Mouse (Mus musculus) lung, embryonic 16.5 days (tissue): ENCODE data around the gene Tob2. TPM values are rescaled to one million over a fixed set of nuclear protein-coding genes. Genes with fewer than 3 reads are reported as not detected.

Experiments
- ATAC-seq: fragments of 200-750 bp; cut with Nextera tagmentation; 2 replicates; pipeline ENCODE4 v1.8.0; 2017; ENCODE audit warnings: low read depth, mild to moderate bottlenecking, moderate library complexity
- H3K27ac ChIP-seq: fragments of 300-500 bp; sonication (generic); 2 replicates; pipeline ENCODE4 v1.5.1; 2014; ENCODE audit warnings: mild to moderate bottlenecking, control low read depth, low read length
- H3K27me3 ChIP-seq: fragments of 300-500 bp; sonication (generic); 2 replicates; pipeline ENCODE4 v1.6.1; 2014; ENCODE audit warnings: low read depth, low read length, mixed read lengths; ENCODE audit not compliant: control insufficient read depth, insufficient read depth
- H3K36me3 ChIP-seq: fragments of 300-500 bp; sonication (generic); 2 replicates; pipeline ENCODE4 v1.6.1; 2014; ENCODE audit warnings: low read length; ENCODE audit not compliant: control insufficient read depth, insufficient read depth
- H3K4me1 ChIP-seq: fragments of 300-500 bp; sonication (generic); replicated peaks from 2 replicates; pipeline ENCODE4 v1.6.1; 2014; ENCODE audit warnings: low read length, mixed read lengths; ENCODE audit not compliant: control insufficient read depth, insufficient read depth
- H3K4me2 ChIP-seq: fragments of 300-500 bp; sonication (generic); 2 replicates; pipeline ENCODE4 v1.6.1; 2014; ENCODE audit warnings: low read depth, low read length, control low read depth
- H3K4me3 ChIP-seq: fragments of 300-500 bp; sonication (generic); 2 replicates; pipeline ENCODE4 v1.5.1; 2014; ENCODE audit warnings: mild to moderate bottlenecking, low read length, control low read depth
- H3K9ac ChIP-seq: fragments of 300-500 bp; sonication (generic); 2 replicates; pipeline ENCODE4 v1.6.1; 2014; ENCODE audit warnings: low read length, control low read depth
- H3K9me3 ChIP-seq: fragments of 300-500 bp; sonication (generic); 2 replicates; pipeline ENCODE4 v1.6.1; 2016; ENCODE audit warnings: low read length; ENCODE audit not compliant: control insufficient read depth
- WGBS: fragments of 180-500 bp; shearing (Covaris S2); extraction: QIAGEN DNeasy Blood & Tissue Kit; methylation state at CpG from one replicate; pipeline ENCODE4 v1.1.7; 2014; 5-methylcytosine and 5-hydroxymethylcytosine counted together
- polyA plus RNA-seq: library from polyadenylated mRNA; unstranded; fragments of >200 nt; fragmentation: Nextera tagmentation; extraction: Ambion mirVana; gene quantifications from 2 replicates; pipeline ENCODE4 v1.2.1, GENCODE M21; 2015

The Tob2 gene
- polyA plus RNA-seq, 1 experiment from 2014 or later = 36.0 TPM

- Histone ChIP-seq H3K4me3 (no peak overlapping the region), H3K27me3 (no peaks in the 10 kb centered on the region), H3K9ac (no peak overlapping the region), H3K9me3 (no peaks in the 10 kb centered on the region), H3K27ac (no peak overlapping the region), H3K4me2 (no peak overlapping the region), H3K4me1 (no peaks in the 10 kb centered on the region), H3K36me3 (peaks cover 7% of the 10 kb centered on the region)
- WGBS = 74% methylated on average over 5 of the region's 5 CpGs
- ATAC-seq = no peak
Measured at GRCm38 (mm10) chr15:81845033-81845625, 13.5 kb downstream of the Tob2 start.

GRCm38 (mm10) chr15:81842275-81842674, 16.3 kb downstream of the Tob2 start:
- H3K4me1 ChIP-seq = peaks cover 17% of the 10 kb centered on the region

DNA sequence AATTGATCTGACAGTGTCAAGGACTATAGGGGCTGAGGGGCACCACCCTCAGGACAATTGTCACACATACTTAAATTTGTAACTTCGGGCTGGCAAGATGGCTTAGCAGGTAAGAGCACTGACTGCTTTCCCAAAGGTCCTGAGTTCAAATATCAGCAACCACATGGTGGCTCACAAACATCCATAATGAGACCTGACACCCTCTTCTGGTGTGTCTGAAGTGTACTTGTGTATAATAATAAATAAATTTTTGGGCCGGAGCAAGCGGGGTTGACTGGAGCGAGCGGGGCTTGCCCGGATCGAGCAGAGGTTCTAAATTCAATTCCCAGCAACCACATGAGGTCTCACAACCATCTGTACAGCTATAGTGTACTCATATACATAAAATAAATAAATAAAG, 18.3 kb downstream of the Tob2 start:
- Histone ChIP-seq H3K4me3 (no peak overlapping the region), H3K9ac (0 out of 2 replicates have a peak overlapping the region, but pooled peaks have one; percentile 9), H3K4me1 (peaks cover 33% of the 10 kb centered on the region), H3K4me2 (no peak overlapping the region), H3K9me3 (no peaks in the 10 kb centered on the region), H3K27me3 (no peaks in the 10 kb centered on the region), H3K27ac (no peak overlapping the region), H3K36me3 (no peaks in the 10 kb centered on the region)
- WGBS = 82% methylated on average over 7 of the region's 7 CpGs
- ATAC-seq = no peak

More at GRCm38 (mm10) chr15:81842275-81842674, 16.3 kb downstream of the Tob2 start:
- H3K9me3 ChIP-seq = no peaks in the 10 kb centered on the region
- H3K4me2 ChIP-seq = no peak overlapping the region
- H3K36me3 ChIP-seq = no peaks in the 10 kb centered on the region; the same call in 1 of the 2 replicates
- no peak overlapping the region for H3K4me3 ChIP-seq
- ATAC-seq = no peak
- 80% methylated on average over 7 of the region's 7 CpGs for WGBS
- H3K27me3 ChIP-seq = no peaks in the 10 kb centered on the region
- no peak overlapping the region for H3K27ac ChIP-seq
- no peak overlapping the region for H3K9ac ChIP-seq

- H3K4me2 ChIP-seq = no peak overlapping the region
Measured at GRCm38 (mm10) chr15:81839634-81840033, 19.0 kb downstream of the Tob2 start.

DNA sequence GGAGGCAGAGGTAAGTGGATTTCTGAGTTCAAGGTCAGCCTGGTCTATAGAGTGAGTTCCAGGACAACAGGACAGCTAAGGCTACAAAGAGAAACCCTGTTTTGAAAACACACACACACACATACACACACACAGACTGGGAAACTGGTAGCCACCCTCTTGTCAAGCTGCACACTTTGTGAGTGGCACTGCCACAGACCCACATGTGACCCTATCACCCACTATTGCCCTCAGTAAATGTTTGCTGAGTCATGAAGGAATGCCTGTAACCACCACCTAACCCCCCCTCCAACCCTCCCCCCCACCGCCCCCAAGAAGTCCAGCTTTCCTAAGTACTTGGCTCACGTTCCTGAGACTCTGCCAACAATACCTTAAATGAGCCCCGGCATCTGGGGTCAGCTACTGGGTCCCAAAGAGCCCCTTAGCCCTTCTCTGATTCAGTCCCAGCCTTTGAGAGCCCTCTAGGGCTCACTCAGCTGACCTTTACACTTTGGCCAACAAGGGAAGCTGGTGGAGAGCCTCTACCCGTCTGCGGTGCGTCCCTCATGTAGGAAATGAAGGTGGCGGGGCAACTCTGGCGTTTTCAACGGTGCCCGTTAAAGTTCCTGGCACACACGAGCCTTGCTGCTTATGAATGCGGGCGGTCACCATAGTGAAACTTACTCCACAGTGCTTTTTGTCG, 19.9 kb downstream of the Tob2 start:
- no peak for ATAC-seq
- WGBS = 51% methylated on average over 14 of the region's 14 CpGs

More at GRCm38 (mm10) chr15:81839634-81840033, 19.0 kb downstream of the Tob2 start:
- peak overlapping the region; percentile 76 for H3K27ac ChIP-seq
- H3K4me3 ChIP-seq = no peak overlapping the region
- H3K4me1 ChIP-seq = peaks cover 33% of the 10 kb centered on the region
- no peaks in the 10 kb centered on the region for H3K27me3 ChIP-seq
- no peaks in the 10 kb centered on the region for H3K36me3 ChIP-seq
- no peaks in the 10 kb centered on the region for H3K9me3 ChIP-seq
- peak; percentile 67 for ATAC-seq
- peak overlapping the region; percentile 13; the same call in 1 of the 2 replicates for H3K9ac ChIP-seq
- 44% methylated on average over 5 of the region's 5 CpGs for WGBS

DNA sequence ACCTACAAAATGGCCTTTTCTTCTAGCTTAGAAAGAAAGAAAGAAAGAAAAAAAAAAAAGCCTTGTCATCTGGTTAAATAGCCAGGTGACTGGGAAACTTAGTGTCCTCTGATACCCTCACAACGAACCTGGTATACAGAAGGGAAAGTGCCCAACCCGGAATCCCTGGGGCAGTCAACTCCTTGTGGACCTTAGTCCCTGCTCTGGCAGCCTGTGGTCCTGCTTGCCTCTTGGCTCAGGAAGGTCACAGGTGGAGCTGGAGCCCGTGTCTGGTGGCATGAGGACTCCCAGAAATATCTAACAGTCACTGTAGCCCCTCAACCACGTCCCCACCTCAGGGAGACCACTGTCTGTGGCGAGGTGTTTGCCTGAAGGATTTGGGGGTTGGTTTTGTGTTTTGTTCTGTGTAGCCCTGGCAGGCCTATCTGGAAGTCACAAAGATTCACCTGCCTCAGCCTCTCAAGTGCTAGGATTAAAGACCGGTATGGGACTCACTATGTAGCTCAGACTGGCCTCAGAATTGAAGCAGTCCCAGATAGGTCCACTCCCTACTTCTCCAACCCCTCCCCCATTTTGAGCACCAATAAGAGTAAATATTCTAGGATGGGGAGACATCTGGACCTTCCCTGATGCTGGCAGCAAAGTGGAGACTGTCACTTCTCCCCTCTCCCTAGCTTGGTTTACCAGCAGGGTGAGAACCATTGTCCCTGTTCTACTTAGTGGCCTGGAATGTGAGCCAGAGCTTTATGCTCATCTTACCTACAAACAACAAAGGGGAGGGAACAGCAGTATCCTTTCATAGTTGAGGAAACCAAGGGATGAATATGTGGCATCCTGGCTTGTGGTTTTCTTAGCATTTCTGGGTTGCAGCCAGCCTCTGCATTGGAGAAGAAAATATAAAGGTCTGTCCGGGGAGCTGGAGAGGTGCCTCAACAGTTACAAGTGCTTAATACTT, 21.4 kb downstream of the Tob2 start:
- no peak overlapping the region for H3K9ac ChIP-seq
- no peaks in the 10 kb centered on the region for H3K9me3 ChIP-seq
- H3K27ac ChIP-seq = peak overlapping the region; percentile 64
- peaks cover 36% of the 10 kb centered on the region for H3K4me1 ChIP-seq
- WGBS = 56% methylated on average over 7 of the region's 7 CpGs
- no peak overlapping the region; the same call in 1 of the 2 replicates for H3K4me3 ChIP-seq
- H3K4me2 ChIP-seq = peak overlapping the region; percentile 60; the same call in 1 of the 2 replicates
- no peaks in the 10 kb centered on the region for H3K36me3 ChIP-seq
- ATAC-seq = no peak
- H3K27me3 ChIP-seq = no peaks in the 10 kb centered on the region

More for the DNA sequence above, 19.9 kb downstream of the Tob2 start:
- Histone ChIP-seq H3K27me3 (no peaks in the 10 kb centered on the region), H3K27ac (peak overlapping the region; percentile 76), H3K4me2 (no peak overlapping the region), H3K4me1 (peaks cover 36% of the 10 kb centered on the region), H3K9me3 (no peaks in the 10 kb centered on the region), H3K9ac (no peak overlapping the region), H3K36me3 (no peaks in the 10 kb centered on the region), H3K4me3 (no peak overlapping the region)

- ATAC-seq = peak; percentile 89
- H3K9ac ChIP-seq = peak overlapping the region; percentile 61
- peaks cover 38% of the 10 kb centered on the region for H3K4me1 ChIP-seq
- H3K9me3 ChIP-seq = no peaks in the 10 kb centered on the region
- H3K36me3 ChIP-seq = no peaks in the 10 kb centered on the region
- H3K27me3 ChIP-seq = no peaks in the 10 kb centered on the region
- 2% methylated on average over 32 of the region's 33 CpGs for WGBS
- peak overlapping the region; percentile 60 for H3K4me2 ChIP-seq
- H3K27ac ChIP-seq = peak overlapping the region; percentile 64
- peak overlapping the region; percentile 42 for H3K4me3 ChIP-seq
Measured at GRCm38 (mm10) chr15:81836124-81836821, 22.3 kb downstream of the Tob2 start.

DNA sequence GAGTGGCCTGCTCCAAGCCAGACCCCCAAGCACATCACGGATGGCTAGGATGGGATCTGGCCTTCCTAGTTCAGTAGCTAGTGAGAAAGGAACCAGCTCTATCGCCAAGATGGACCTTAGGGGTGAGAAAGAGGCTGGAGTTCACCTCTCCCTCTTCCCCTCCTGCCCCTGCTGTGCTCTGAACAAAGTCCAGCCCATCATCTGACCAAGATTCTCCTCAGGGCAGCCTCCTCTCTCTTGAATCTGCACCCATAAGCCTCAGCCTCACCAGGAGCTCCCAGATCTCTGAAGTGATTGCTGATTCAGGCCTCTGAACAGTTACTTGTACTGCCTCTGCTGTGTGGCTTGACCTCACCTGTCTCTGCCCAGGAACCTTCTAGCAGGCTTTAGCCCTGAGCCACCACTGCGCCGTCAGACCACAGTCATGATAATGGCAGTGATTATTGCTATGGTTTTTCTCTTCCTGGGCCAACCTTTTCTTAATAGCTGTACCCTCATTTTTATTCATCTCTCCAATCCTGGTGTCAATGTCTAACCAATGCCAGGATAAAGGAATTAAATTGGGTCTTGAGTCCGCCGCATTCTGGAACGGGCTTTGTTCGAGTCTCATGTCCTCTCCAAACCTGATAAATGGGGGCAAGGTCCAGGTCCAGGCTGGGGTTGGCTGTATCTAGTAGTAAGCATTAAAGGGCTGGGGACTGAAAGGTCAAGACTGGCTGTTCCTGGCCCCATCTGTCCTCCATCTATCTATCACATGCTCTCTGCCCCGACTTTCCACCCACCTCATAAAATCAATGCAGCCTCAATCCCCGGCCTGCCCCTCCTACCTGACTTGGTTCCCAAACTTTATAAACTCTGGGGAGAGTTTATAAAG, 23.4 kb downstream of the Tob2 start:
- ATAC-seq = no peak
- H3K9me3 ChIP-seq = no peaks in the 10 kb centered on the region
- H3K27ac ChIP-seq = no peak overlapping the region
- H3K4me2 ChIP-seq = no peak overlapping the region; the same call in 1 of the 2 replicates
- H3K9ac ChIP-seq = peak overlapping the region; percentile 61; the same call in 1 of the 2 replicates
- no peaks in the 10 kb centered on the region for H3K36me3 ChIP-seq
- peaks cover 42% of the 10 kb centered on the region for H3K4me1 ChIP-seq
- no peak overlapping the region for H3K4me3 ChIP-seq
- 69% methylated on average over 10 of the region's 10 CpGs for WGBS
- H3K27me3 ChIP-seq = no peaks in the 10 kb centered on the region
